Mouse (Mus musculus): ENCODE results near the gene Scmh1. TPM values are rescaled to one million over a fixed set of nuclear protein-coding genes. Genes with fewer than 3 reads are reported as not detected.

The Scmh1 gene
- polyA plus RNA-seq, 1 experiment = 12.0 TPM

DNA sequence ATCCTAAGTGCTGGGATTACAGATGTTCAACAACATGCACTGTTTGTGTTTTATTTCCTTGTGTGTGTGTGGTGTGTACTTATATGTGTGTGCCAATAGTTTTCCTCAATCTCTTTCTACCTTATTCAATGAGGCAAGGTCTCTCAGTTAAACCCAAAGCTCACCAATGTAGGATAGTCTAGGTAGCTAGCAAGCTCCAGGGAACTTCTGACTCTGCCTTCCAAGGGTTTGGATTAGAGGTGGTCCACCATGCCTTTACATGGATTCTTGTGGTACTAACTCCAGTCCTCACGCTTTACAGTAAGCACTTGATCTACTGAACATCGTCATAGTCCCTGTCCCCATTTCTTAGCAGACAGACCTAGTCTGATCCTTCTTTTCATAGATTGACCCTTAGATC is 109.3 kb downstream of the Scmh1 start:
- DNase-seq (ENCODE audit: low read depth in 1 of 2, low spot score in 2 of 2) = no peak
- peaks cover 5% of the 10 kb centered on the region for H3K36me3 ChIP-seq (ENCODE audit: control insufficient read depth, insufficient read depth, low read length)
- no peaks in the 10 kb centered on the region for H3K4me1 ChIP-seq (ENCODE audit: control insufficient read depth, insufficient read depth, insufficient read length)
- WGBS = 95% methylated on average over 2 of the region's 2 CpGs
- TF ChIP-seq POLR2A (IDR thresholded peaks at IDR 0.05; ENCODE audit: low read depth, low read length) = no peak
- TF ChIP-seq CTCF (IDR thresholded peaks at IDR 0.05; ENCODE audit: extremely low read depth, insufficient read depth, insufficient read length, insufficient replicate concordance) = no peak
- H3K27ac ChIP-seq (ENCODE audit: insufficient read depth, low read length) = no peak overlapping the region
- no peaks in the 10 kb centered on the region for H3K27me3 ChIP-seq (ENCODE audit: control insufficient read depth, insufficient read depth, low read length)
- H3K4me3 ChIP-seq (ENCODE audit: extremely low read depth, insufficient read depth, insufficient read length) = no peak overlapping the region

- no peak for DNase-seq (ENCODE audit: low read depth in 1 of 2, low spot score in 2 of 2)
- Histone ChIP-seq H3K27me3 (ENCODE audit: control insufficient read depth, insufficient read depth, low read length) (no peaks in the 10 kb centered on the region), H3K27ac (ENCODE audit: insufficient read depth, low read length) (no peak overlapping the region), H3K36me3 (ENCODE audit: control insufficient read depth, insufficient read depth, low read length) (peaks cover 8% of the 10 kb centered on the region), H3K4me1 (ENCODE audit: control insufficient read depth, insufficient read depth, insufficient read length) (no peaks in the 10 kb centered on the region), H3K4me3 (ENCODE audit: extremely low read depth, insufficient read depth, insufficient read length) (no peak overlapping the region)
- 93% methylated on average over 7 of the region's 7 CpGs for WGBS
- no peak for TF ChIP-seq CTCF (IDR thresholded peaks at IDR 0.05; ENCODE audit: extremely low read depth, insufficient read depth, insufficient read length, insufficient replicate concordance)
- no peak for TF ChIP-seq POLR2A (IDR thresholded peaks at IDR 0.05; ENCODE audit: low read depth, low read length)
Measured at GRCm38 (mm10) chr4:120516491-120516890, 111.4 kb downstream of the Scmh1 start.

- Histone ChIP-seq H3K4me1 (ENCODE audit: control insufficient read depth, insufficient read depth, insufficient read length) (no peaks in the 10 kb centered on the region), H3K27me3 (ENCODE audit: control insufficient read depth, insufficient read depth, low read length) (no peaks in the 10 kb centered on the region), H3K36me3 (ENCODE audit: control insufficient read depth, insufficient read depth, low read length) (peaks cover 8% of the 10 kb centered on the region), H3K4me3 (ENCODE audit: extremely low read depth, insufficient read depth, insufficient read length) (no peak overlapping the region), H3K27ac (ENCODE audit: insufficient read depth, low read length) (no peak overlapping the region)
- TF ChIP-seq CTCF (IDR thresholded peaks at IDR 0.05; ENCODE audit: extremely low read depth, insufficient read depth, insufficient read length, insufficient replicate concordance) = no peak
- no peak for TF ChIP-seq POLR2A (IDR thresholded peaks at IDR 0.05; ENCODE audit: low read depth, low read length)
- WGBS = 94% methylated on average over 7 of the region's 7 CpGs
- DNase-seq (ENCODE audit: low read depth in 1 of 2, low spot score in 2 of 2) = no peak
Measured at GRCm38 (mm10) chr4:120516907-120517306, 111.8 kb downstream of the Scmh1 start.

DNA sequence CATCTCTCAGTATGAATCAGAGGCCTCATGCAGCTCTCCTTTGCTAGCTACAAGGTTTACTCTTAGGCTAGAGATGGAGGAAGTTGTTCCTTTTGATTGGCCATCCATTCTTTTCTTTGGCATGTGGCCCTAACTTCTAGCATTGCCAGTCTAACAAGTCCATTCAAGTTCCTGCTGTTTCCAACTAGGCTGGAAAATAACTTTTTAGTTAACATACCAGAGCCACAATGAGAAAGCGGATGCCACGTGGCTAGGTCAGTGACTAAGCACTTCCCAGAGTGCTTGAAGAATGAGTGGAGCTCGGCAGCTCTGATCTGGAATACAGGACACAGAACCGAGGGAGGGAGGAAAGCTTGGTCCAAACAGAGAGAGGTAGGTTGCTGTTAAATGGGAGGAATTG is 112.3 kb downstream of the Scmh1 start:
- no peak for DNase-seq (ENCODE audit: low read depth in 1 of 2, low spot score in 2 of 2)
- H3K27me3 ChIP-seq (ENCODE audit: control insufficient read depth, insufficient read depth, low read length) = no peaks in the 10 kb centered on the region
- H3K36me3 ChIP-seq (ENCODE audit: control insufficient read depth, insufficient read depth, low read length) = peaks cover 8% of the 10 kb centered on the region
- TF ChIP-seq POLR2A (IDR thresholded peaks at IDR 0.05; ENCODE audit: low read depth, low read length) (no peak), CTCF (IDR thresholded peaks at IDR 0.05; ENCODE audit: extremely low read depth, insufficient read depth, insufficient read length, insufficient replicate concordance) (no peak)
- H3K4me1 ChIP-seq (ENCODE audit: control insufficient read depth, insufficient read depth, insufficient read length) = no peaks in the 10 kb centered on the region
- no peak overlapping the region for H3K27ac ChIP-seq (ENCODE audit: insufficient read depth, low read length)
- no peak overlapping the region for H3K4me3 ChIP-seq (ENCODE audit: extremely low read depth, insufficient read depth, insufficient read length)
- 82% methylated on average over 4 of the region's 4 CpGs for WGBS

DNA sequence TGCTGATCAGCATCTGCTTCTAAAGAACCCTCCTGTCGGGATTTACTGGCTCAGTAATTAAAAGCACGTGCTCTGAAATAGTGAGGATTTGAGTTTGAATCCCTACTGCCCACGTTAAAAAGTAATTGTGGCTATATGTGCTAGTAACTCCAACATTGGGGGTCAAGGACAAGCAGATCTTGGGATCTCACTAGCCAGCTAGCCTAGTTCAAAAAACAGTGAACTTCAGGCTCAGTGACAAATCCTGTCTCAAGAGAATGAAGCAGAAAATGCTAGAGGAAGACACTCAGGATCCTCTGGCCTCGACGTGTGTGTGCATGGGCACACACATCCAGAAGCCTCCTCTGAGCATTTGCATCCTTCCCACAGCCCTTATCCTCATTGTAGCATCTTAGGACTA is 116.7 kb downstream of the Scmh1 start:
- no peak for DNase-seq (ENCODE audit: low read depth in 1 of 2, low spot score in 2 of 2)
- no peak for TF ChIP-seq CTCF (IDR thresholded peaks at IDR 0.05; ENCODE audit: extremely low read depth, insufficient read depth, insufficient read length, insufficient replicate concordance)
- no peak for TF ChIP-seq POLR2A (IDR thresholded peaks at IDR 0.05; ENCODE audit: low read depth, low read length)
- WGBS = 94% methylated on average over 5 of the region's 5 CpGs
- H3K36me3 ChIP-seq (ENCODE audit: control insufficient read depth, insufficient read depth, low read length) = peaks cover 6% of the 10 kb centered on the region
- H3K4me1 ChIP-seq (ENCODE audit: control insufficient read depth, insufficient read depth, insufficient read length) = no peaks in the 10 kb centered on the region
- H3K27ac ChIP-seq (ENCODE audit: insufficient read depth, low read length) = no peak overlapping the region
- no peak overlapping the region for H3K4me3 ChIP-seq (ENCODE audit: extremely low read depth, insufficient read depth, insufficient read length)
- H3K27me3 ChIP-seq (ENCODE audit: control insufficient read depth, insufficient read depth, low read length) = no peaks in the 10 kb centered on the region

DNA sequence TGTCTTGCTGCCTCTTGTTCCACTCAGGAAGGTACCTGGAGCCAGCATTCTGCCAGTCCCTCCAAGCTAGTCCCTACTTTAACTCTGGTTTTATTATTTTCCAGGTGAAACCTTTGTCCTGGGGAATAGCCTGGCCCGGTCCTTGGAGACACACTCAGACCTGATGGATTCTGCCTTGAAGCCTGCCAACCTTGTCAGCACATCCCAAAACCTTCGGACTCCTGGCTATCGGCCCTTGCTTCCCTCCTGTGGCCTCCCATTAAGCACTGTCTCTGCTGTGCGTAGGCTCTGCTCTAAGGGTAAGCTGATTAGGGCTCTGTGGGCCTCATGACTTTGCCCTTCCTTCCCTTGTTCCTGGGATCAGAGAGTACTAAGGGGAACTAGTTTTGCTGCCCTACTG is 117.3 kb downstream of the Scmh1 start:
- Histone ChIP-seq H3K4me1 (ENCODE audit: control insufficient read depth, insufficient read depth, insufficient read length) (no peaks in the 10 kb centered on the region), H3K27me3 (ENCODE audit: control insufficient read depth, insufficient read depth, low read length) (no peaks in the 10 kb centered on the region), H3K27ac (ENCODE audit: insufficient read depth, low read length) (no peak overlapping the region), H3K36me3 (ENCODE audit: control insufficient read depth, insufficient read depth, low read length) (peaks cover 5% of the 10 kb centered on the region), H3K4me3 (ENCODE audit: extremely low read depth, insufficient read depth, insufficient read length) (no peak overlapping the region)
- TF ChIP-seq POLR2A (IDR thresholded peaks at IDR 0.05; ENCODE audit: low read depth, low read length) = no peak
- TF ChIP-seq CTCF (IDR thresholded peaks at IDR 0.05; ENCODE audit: extremely low read depth, insufficient read depth, insufficient read length, insufficient replicate concordance) = no peak
- DNase-seq (ENCODE audit: low read depth in 1 of 2, low spot score in 2 of 2) = no peak
- 92% methylated on average over 4 of the region's 4 CpGs for WGBS

- TF ChIP-seq POLR2A (IDR thresholded peaks at IDR 0.05; ENCODE audit: low read depth, low read length) (no peak), CTCF (IDR thresholded peaks at IDR 0.05; ENCODE audit: extremely low read depth, insufficient read depth, insufficient read length, insufficient replicate concordance) (no peak)
- no peak for DNase-seq (ENCODE audit: low read depth in 1 of 2, low spot score in 2 of 2)
- WGBS = 77% methylated on average over 3 of the region's 3 CpGs
- no peak overlapping the region for H3K4me3 ChIP-seq (ENCODE audit: extremely low read depth, insufficient read depth, insufficient read length)
- H3K27me3 ChIP-seq (ENCODE audit: control insufficient read depth, insufficient read depth, low read length) = no peaks in the 10 kb centered on the region
- no peak overlapping the region for H3K27ac ChIP-seq (ENCODE audit: insufficient read depth, low read length)
- no peaks in the 10 kb centered on the region for H3K4me1 ChIP-seq (ENCODE audit: control insufficient read depth, insufficient read depth, insufficient read length)
- peaks cover 5% of the 10 kb centered on the region for H3K36me3 ChIP-seq (ENCODE audit: control insufficient read depth, insufficient read depth, low read length)
Measured at GRCm38 (mm10) chr4:120523092-120523491, 118.0 kb downstream of the Scmh1 start.
